ENCODE assay signal across 7 mouse cellular contexts in the genomic region with DNA sequence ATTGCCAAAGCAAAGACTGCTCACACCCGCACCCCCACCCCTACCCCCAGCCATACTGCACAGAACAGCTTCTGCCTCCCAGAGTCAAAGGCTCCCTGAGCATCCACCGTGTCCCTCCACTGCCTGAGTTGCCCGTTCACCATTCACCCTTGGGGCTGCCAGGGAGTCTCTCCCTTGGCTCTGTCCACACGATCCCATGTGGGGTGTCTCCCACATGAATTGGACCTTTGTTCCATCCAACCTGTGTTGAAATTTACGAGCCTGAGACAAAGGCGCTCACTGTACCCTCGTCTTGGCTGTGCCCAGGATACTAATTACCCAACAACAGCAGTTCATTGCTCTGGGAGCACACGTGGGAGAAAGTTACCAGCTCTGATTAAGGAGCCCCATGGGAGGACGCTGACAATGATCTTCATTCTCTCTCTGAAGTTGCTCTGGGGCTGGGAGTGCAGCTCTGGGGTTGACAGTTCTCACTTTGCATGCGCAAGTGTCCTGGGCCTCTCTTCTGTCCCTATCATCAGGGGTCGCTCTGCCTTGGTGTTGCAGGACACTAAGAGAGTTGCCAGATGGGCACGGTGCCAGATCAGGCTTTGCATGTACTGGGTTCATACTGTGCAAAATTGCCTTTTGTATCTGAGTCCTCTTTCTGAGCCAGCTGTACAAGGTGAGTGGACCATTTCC.
DNase-seq lines count a peak whose midpoint lies in the region; ATAC-seq lines count a peak whose summit lies in the region.

No protein-coding gene starts in this region.

- no peak overlapping the region for H3K4me3 ChIP-seq in neural tube, embryonic 11.5 days (ENCODE audit: low read depth, low read length)
- H3K4me3 ChIP-seq in embryonic facial prominence, embryonic 12.5 days: no peak overlapping the region
- H3K4me3 ChIP-seq in hindbrain, embryonic 16.5 days (ENCODE audit: low read length): no peak overlapping the region

- no peaks in the 10 kb centered on the region for H3K9me3 ChIP-seq in neural tube, embryonic 11.5 days (ENCODE audit: control insufficient read depth, low read length)
- no peaks in the 10 kb centered on the region for H3K9me3 ChIP-seq in embryonic facial prominence, embryonic 12.5 days
- H3K9me3 ChIP-seq in hindbrain, embryonic 16.5 days (ENCODE audit: control insufficient read depth, low read length): no peaks in the 10 kb centered on the region; the same call in 1 of the 2 replicates

- H3K27me3 ChIP-seq in neural tube, embryonic 11.5 days (ENCODE audit: control insufficient read depth, insufficient read depth, low read length): no peaks in the 10 kb centered on the region
- H3K27me3 ChIP-seq in embryonic facial prominence, embryonic 12.5 days: no peaks in the 10 kb centered on the region
- H3K27me3 ChIP-seq in hindbrain, embryonic 16.5 days (replicated peaks; ENCODE audit: control insufficient read depth, insufficient read depth, low read length): no peaks in the 10 kb centered on the region

- H3K4me1 ChIP-seq in neural tube, embryonic 11.5 days (ENCODE audit: control insufficient read depth, insufficient read depth, low read length): peaks cover 8% of the 10 kb centered on the region; the same call in 1 of the 2 replicates
- peaks cover 4% of the 10 kb centered on the region; the same call in 1 of the 2 replicates for H3K4me1 ChIP-seq in embryonic facial prominence, embryonic 12.5 days
- peaks cover under 1% of the 10 kb centered on the region; the same call in 1 of the 2 replicates for H3K4me1 ChIP-seq in hindbrain, embryonic 16.5 days (ENCODE audit: control insufficient read depth, insufficient read depth, low read depth, low read length)

- ATAC-seq in neural tube, embryonic 11.5 days (ENCODE audit: insufficient read depth, low FRiP score, low TSS enrichment): peak; percentile 94
- peak; percentile 52; the same call in 1 of the 2 replicates for ATAC-seq in embryonic facial prominence, embryonic 12.5 days (ENCODE audit: insufficient number of reproducible peaks, insufficient read depth, low FRiP score, low TSS enrichment)
- peak; percentile 96 for ATAC-seq in hindbrain, embryonic 16.5 days

- no peaks in the 10 kb centered on the region for H3K36me3 ChIP-seq in neural tube, embryonic 11.5 days (ENCODE audit: control insufficient read depth, insufficient read depth, low read length)
- no peaks in the 10 kb centered on the region for H3K36me3 ChIP-seq in embryonic facial prominence, embryonic 12.5 days
- no peaks in the 10 kb centered on the region for H3K36me3 ChIP-seq in hindbrain, embryonic 16.5 days (ENCODE audit: control insufficient read depth, insufficient read depth, low read length)

- H3K27ac ChIP-seq in neural tube, embryonic 11.5 days (ENCODE audit: low read depth, low read length): peak overlapping the region; percentile 34
- no peak overlapping the region for H3K27ac ChIP-seq in embryonic facial prominence, embryonic 12.5 days
- peak overlapping the region; percentile 69 for H3K27ac ChIP-seq in hindbrain, embryonic 16.5 days (ENCODE audit: low read depth, low read length)

- H3K4me2 ChIP-seq in neural tube, embryonic 11.5 days (ENCODE audit: low read depth): no peak overlapping the region
- H3K4me2 ChIP-seq in embryonic facial prominence, embryonic 12.5 days (replicated peaks): no peak overlapping the region
- H3K4me2 ChIP-seq in hindbrain, embryonic 16.5 days (ENCODE audit: low read length): no peak overlapping the region

- 30% methylated on average over 12 of the region's 12 CpGs for WGBS in neural tube, embryonic 11.5 days
- WGBS in embryonic facial prominence, embryonic 12.5 days: 40% methylated on average over 12 of the region's 12 CpGs
- 27% methylated on average over 12 of the region's 12 CpGs for WGBS in hindbrain, embryonic 16.5 days

- DNase-seq in neural tube, embryonic 11.5 days (ENCODE audit: low spot score): peak; percentile 57
- DNase-seq in neural tube, embryonic 10.5 days (ENCODE audit: extremely low spot score, low spot score): no peak
- peak; percentile 77 for DNase-seq in mesoderm, embryonic 11.5 days (ENCODE audit: low read depth, low spot score)
- DNase-seq in yolk sac, embryonic 10.5 days (ENCODE audit: low spot score): no peak
- no peak for DNase-seq in adrenal gland, adult 2 months

- no peak overlapping the region for H3K9ac ChIP-seq in neural tube, embryonic 11.5 days (ENCODE audit: low read length)
- no peak overlapping the region for H3K9ac ChIP-seq in embryonic facial prominence, embryonic 12.5 days
- no peak overlapping the region for H3K9ac ChIP-seq in hindbrain, embryonic 16.5 days (ENCODE audit: low read depth, low read length)

Comparison
In these comparisons a context has a peak if more than half of its experiments do, and no peak if none do; other contexts are left out.
1. DNase-seq: peak in neural tube, embryonic 11.5 days (single experiment) and mesoderm, embryonic 11.5 days (single experiment); none in neural tube, embryonic 10.5 days (single experiment), yolk sac, embryonic 10.5 days (single experiment) and adrenal gland, adult 2 months (single experiment).
2. Peak in every context shown above with its lines, with median percentiles within 50 percentile points of each other: ATAC-seq.